Mouse (Mus musculus): ENCODE measurements at regions not wholly inside any gene's neighbourhood (a gene's known extent, or its start where the extent isn't known, plus 50 kb on each side); places are given as distances from the start of the nearest gene placed in this dataset.

GRCm38 (mm10) chr1:98350095-98350549 is 70.8 kb upstream of the Slco6d1 start:
- Histone ChIP-seq H3K9me3 (no peaks in the 10 kb centered on the region), H3K4me1 (no peaks in the 10 kb centered on the region), H3K27ac (no peak overlapping the region), H3K36me3 (no peaks in the 10 kb centered on the region), H3K27me3 (ENCODE audit: insufficient read depth, poor library complexity, severe bottlenecking) (no peaks in the 10 kb centered on the region), H3K4me3 (no peak overlapping the region)
- 37% methylated on average over 4 of the region's 4 CpGs for WGBS
- no peak for DNase-seq (ENCODE audit: low spot score)

DNA sequence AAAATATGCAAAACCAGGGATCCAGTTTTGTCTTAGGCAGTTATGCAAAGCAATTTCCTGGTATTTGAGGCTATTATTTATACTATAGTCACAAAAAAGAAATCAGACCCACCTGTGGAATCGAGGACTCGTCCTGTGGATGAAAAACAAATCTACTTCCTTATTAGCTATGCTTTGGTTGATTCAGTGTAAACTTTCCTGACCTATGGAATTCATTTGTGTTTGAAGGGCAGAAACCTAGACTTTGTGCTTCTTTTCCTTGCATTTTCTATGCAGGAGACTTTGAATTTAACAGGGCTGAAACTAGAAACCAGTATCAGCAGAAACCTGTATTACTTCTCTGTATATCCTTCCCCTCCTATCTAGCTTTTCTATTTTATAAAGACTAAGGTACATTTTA is 70.2 kb upstream of the Slco6d1 start:
- Histone ChIP-seq H3K4me1 (no peaks in the 10 kb centered on the region), H3K4me3 (no peak overlapping the region), H3K36me3 (no peaks in the 10 kb centered on the region), H3K27me3 (ENCODE audit: insufficient read depth, poor library complexity, severe bottlenecking) (no peaks in the 10 kb centered on the region), H3K9me3 (no peaks in the 10 kb centered on the region), H3K27ac (no peak overlapping the region)
- DNase-seq (ENCODE audit: low spot score), result no peak
- WGBS, result 82% methylated on average over 2 of the region's 2 CpGs

- no peak for DNase-seq (ENCODE audit: low spot score)
- no peak overlapping the region for H3K27ac ChIP-seq
- no peaks in the 10 kb centered on the region for H3K4me1 ChIP-seq
- WGBS, result 75% methylated on average over 2 of the region's 2 CpGs
- no peaks in the 10 kb centered on the region for H3K36me3 ChIP-seq
- no peaks in the 10 kb centered on the region for H3K27me3 ChIP-seq (ENCODE audit: insufficient read depth, poor library complexity, severe bottlenecking)
- no peak overlapping the region for H3K4me3 ChIP-seq
- no peaks in the 10 kb centered on the region for H3K9me3 ChIP-seq
Measured at GRCm38 (mm10) chr1:98351530-98351929, 69.4 kb upstream of the Slco6d1 start.

Measured in heart, embryonic 10.5 days (tissue).